Mouse (Mus musculus) cortical plate, adult 2 months (tissue): Measurements from ENCODE around the gene Pecr. TPM values are rescaled to one million over a fixed set of nuclear protein-coding genes. Genes with fewer than 3 reads are reported as not detected.
"Not testable (repeated sequence)": the region's sequence is repeated elsewhere in the genome, so short reads cannot be mapped to it uniquely, and the experiment has no call there.

ENCODE experiments used
- H3K27ac ChIP-seq: fragments of 200-500 bp; 2 replicates; pipeline ENCODE4 v1.5.1; 2012; ENCODE audit warnings: low read length, control low read depth, inconsistent platforms; ENCODE audit not compliant: insufficient read depth
- H3K4me1 ChIP-seq: fragments of 200-500 bp; 2 replicates; pipeline ENCODE4 v1.6.1; 2011; ENCODE audit warnings: low read length; ENCODE audit not compliant: control insufficient read depth, insufficient read depth
- H3K4me3 ChIP-seq: fragments of 200-500 bp; 2 replicates; pipeline ENCODE4 v1.5.1; 2011; ENCODE audit warnings: mild to moderate bottlenecking, low read length, control low read depth; ENCODE audit not compliant: insufficient read depth
- CTCF ChIP-seq: fragments of 200-500 bp; IDR thresholded peaks from 2 replicates; pipeline ENCODE4 v1.5.1; 2011; ENCODE audit warnings: mild to moderate bottlenecking, control low read depth, low read length; ENCODE audit not compliant: insufficient read depth; ENCODE audit errors: extremely low read depth
- POLR2A ChIP-seq: fragments of 200-500 bp; IDR thresholded peaks from 2 replicates; pipeline ENCODE4 v1.6.1; 2011; ENCODE audit warnings: mild to moderate bottlenecking, low read length, control low read depth; ENCODE audit not compliant: insufficient read depth; ENCODE audit errors: extremely low read depth
- polyA plus RNA-seq: library from polyadenylated mRNA; depleted of rRNA; stranded (reverse); fragments of >200 nt; gene quantifications from 2 replicates; pipeline ENCODE4 v1.2.3, GENCODE M21; 2012

Pecr gene
- polyA plus RNA-seq, 1 experiment: 7.4 TPM

GRCm38 (mm10) chr1:72226887-72227481 is 57.1 kb downstream of the Pecr start:
- no peak overlapping the region for H3K27ac ChIP-seq
- TF ChIP-seq CTCF: no peak
- TF ChIP-seq POLR2A: no peak
- no peaks in the 10 kb centered on the region for H3K4me1 ChIP-seq
- no peak overlapping the region for H3K4me3 ChIP-seq

GRCm38 (mm10) chr1:72226172-72226886 is 57.8 kb downstream of the Pecr start:
- TF ChIP-seq CTCF (no peak), POLR2A (0 out of 2 replicates have a peak, but pooled peaks have one; percentile 29)
- Histone ChIP-seq H3K4me3 (peak overlapping the region; percentile 46; the same call in 1 of the 2 replicates), H3K4me1 (no peaks in the 10 kb centered on the region), H3K27ac (no peak overlapping the region)

GRCm38 (mm10) chr1:72225720-72226171 is 58.4 kb downstream of the Pecr start:
- TF ChIP-seq POLR2A: peak; percentile 51; the same call in 1 of the 2 replicates

GRCm38 (mm10) chr1:72225054-72225718 is 58.9 kb downstream of the Pecr start:
- Histone ChIP-seq H3K27ac (no peak overlapping the region), H3K4me1 (no peaks in the 10 kb centered on the region), H3K4me3 (peak overlapping the region; percentile 46)
- no peak for TF ChIP-seq CTCF
- TF ChIP-seq POLR2A: no peak

More at GRCm38 (mm10) chr1:72225720-72226171, 58.4 kb downstream of the Pecr start:
- H3K4me1 ChIP-seq, H3K27ac ChIP-seq: not testable (repeated sequence)
- H3K4me3 ChIP-seq: peak overlapping the region; percentile 46

- no peaks in the 10 kb centered on the region for H3K4me1 ChIP-seq
- TF ChIP-seq POLR2A (no peak), CTCF (peak; percentile 55)
- H3K27ac ChIP-seq: no peak overlapping the region
- H3K4me3 ChIP-seq: no peak overlapping the region
Measured at GRCm38 (mm10) chr1:72220008-72220407, 64.1 kb downstream of the Pecr start.

- Histone ChIP-seq H3K4me3 (no peak overlapping the region), H3K4me1 (no peaks in the 10 kb centered on the region), H3K27ac (no peak overlapping the region)
- TF ChIP-seq CTCF (no peak), POLR2A (no peak)
Measured at GRCm38 (mm10) chr1:72219116-72219515, 65.0 kb downstream of the Pecr start.

GRCm38 (mm10) chr1:72218626-72219025 is 65.5 kb downstream of the Pecr start:
- H3K4me3 ChIP-seq: no peak overlapping the region
- no peaks in the 10 kb centered on the region for H3K4me1 ChIP-seq
- TF ChIP-seq POLR2A (no peak), CTCF (no peak)
- no peak overlapping the region for H3K27ac ChIP-seq

GRCm38 (mm10) chr1:72216761-72217160 is 67.4 kb downstream of the Pecr start:
- Histone ChIP-seq H3K27ac (no peak overlapping the region), H3K4me1 (no peaks in the 10 kb centered on the region), H3K4me3 (no peak overlapping the region)
- TF ChIP-seq CTCF: no peak
- TF ChIP-seq POLR2A: no peak

GRCm38 (mm10) chr1:72215174-72215573 is 68.9 kb downstream of the Pecr start:
- Histone ChIP-seq H3K27ac (no peak overlapping the region), H3K4me1 (no peaks in the 10 kb centered on the region), H3K4me3 (no peak overlapping the region)
- TF ChIP-seq POLR2A (no peak), CTCF (no peak)

GRCm38 (mm10) chr1:72214470-72214961 is 69.6 kb downstream of the Pecr start:
- Histone ChIP-seq H3K4me1 (no peaks in the 10 kb centered on the region), H3K27ac (no peak overlapping the region), H3K4me3 (no peak overlapping the region)
- no peak for TF ChIP-seq CTCF
- no peak for TF ChIP-seq POLR2A
